Mouse (Mus musculus): ENCODE measurements around the gene Gm37240. TPM values are rescaled to one million over a fixed set of nuclear protein-coding genes. Genes with fewer than 3 reads are reported as not detected.

The Gm37240 gene
- total RNA-seq, 1 experiment = 1.2 TPM

- no peak overlapping the region for H3K9ac ChIP-seq (ENCODE audit: insufficient read depth, low read depth, low read length, poor library complexity, severe bottlenecking)
- no peak overlapping the region for H3K4me3 ChIP-seq (ENCODE audit: insufficient read depth in 1 of 2, low read depth in 1 of 2, low read length in 2 of 2, poor library complexity in 1 of 2, severe bottlenecking in 1 of 2)
- H3K4me1 ChIP-seq (ENCODE audit: control insufficient read depth in 2 of 2, insufficient read depth in 2 of 2, low read length in 2 of 2, poor library complexity in 1 of 2) = peaks cover 5 to 7% of the 10 kb centered on the region in 2 experiments; a peak in 2 of 4 replicates
- no peak for DNase-seq (ENCODE audit: low read depth, low spot score)
- in situ Hi-C loops (cut with MboI; ENCODE audit: low sequenced_read_pairs in 2 of 2, unreplicated experiment in 2 of 2) = no loop called here
- no peaks in the 10 kb centered on the region for H3K36me3 ChIP-seq (ENCODE audit: control insufficient read depth, insufficient read depth, low read length, poor library complexity, severe bottlenecking)
- H3K9me3 ChIP-seq (ENCODE audit: control insufficient read depth, insufficient read depth, low read depth, low read length) = no peaks in the 10 kb centered on the region
- no peak overlapping the region for H3K27ac ChIP-seq (ENCODE audit: insufficient read depth, low read depth, low read length, poor library complexity, severe bottlenecking)
- TF ChIP-seq HCFC1 (IDR thresholded peaks at IDR 0.05; ENCODE audit: borderline replicate concordance, insufficient read depth, low read length) (no peak), ZC3H11A (IDR thresholded peaks at IDR 0.05; ENCODE audit: borderline replicate concordance, low read depth, low read length) (no peak), MAFK (IDR thresholded peaks at IDR 0.05; ENCODE audit: insufficient read depth, low read depth, low read length) (no peak), CHD2 (IDR thresholded peaks at IDR 0.05; ENCODE audit: low read depth, low read length) (no peak), ZNF384 (IDR thresholded peaks at IDR 0.05; ENCODE audit: low read depth, low read length) (no peak)
Observed at GRCm38 (mm10) chr3:84735716-84736115, 1151.6 kb downstream of the Gm37240 start.

GRCm38 (mm10) chr3:84732516-84732915 lies 1154.8 kb downstream of the Gm37240 start:
- no peak overlapping the region for H3K9ac ChIP-seq (ENCODE audit: insufficient read depth, low read depth, low read length, poor library complexity, severe bottlenecking)
- no peaks in the 10 kb centered on the region for H3K9me3 ChIP-seq (ENCODE audit: control insufficient read depth, insufficient read depth, low read depth, low read length)
- H3K27ac ChIP-seq (ENCODE audit: insufficient read depth, low read depth, low read length, poor library complexity, severe bottlenecking) = no peak overlapping the region
- H3K36me3 ChIP-seq (ENCODE audit: control insufficient read depth, insufficient read depth, low read length, poor library complexity, severe bottlenecking) = no peaks in the 10 kb centered on the region
- TF ChIP-seq MAFK (IDR thresholded peaks at IDR 0.05; ENCODE audit: insufficient read depth, low read depth, low read length) (no peak), CHD2 (IDR thresholded peaks at IDR 0.05; ENCODE audit: low read depth, low read length) (no peak), ZNF384 (IDR thresholded peaks at IDR 0.05; ENCODE audit: low read depth, low read length) (no peak), HCFC1 (IDR thresholded peaks at IDR 0.05; ENCODE audit: borderline replicate concordance, insufficient read depth, low read length) (no peak), ZC3H11A (IDR thresholded peaks at IDR 0.05; ENCODE audit: borderline replicate concordance, low read depth, low read length) (no peak)
- peaks cover 5 to 7% of the 10 kb centered on the region in 2 experiments; a peak in 2 of 4 replicates for H3K4me1 ChIP-seq (ENCODE audit: control insufficient read depth in 2 of 2, insufficient read depth in 2 of 2, low read length in 2 of 2, poor library complexity in 1 of 2)
- in situ Hi-C loops (cut with MboI; ENCODE audit: low sequenced_read_pairs in 2 of 2, unreplicated experiment in 2 of 2) = no loop called here
- H3K4me3 ChIP-seq (ENCODE audit: insufficient read depth in 1 of 2, low read depth in 1 of 2, low read length in 2 of 2, poor library complexity in 1 of 2, severe bottlenecking in 1 of 2) = no peak overlapping the region
- no peak for DNase-seq (ENCODE audit: low read depth, low spot score)

DNA sequence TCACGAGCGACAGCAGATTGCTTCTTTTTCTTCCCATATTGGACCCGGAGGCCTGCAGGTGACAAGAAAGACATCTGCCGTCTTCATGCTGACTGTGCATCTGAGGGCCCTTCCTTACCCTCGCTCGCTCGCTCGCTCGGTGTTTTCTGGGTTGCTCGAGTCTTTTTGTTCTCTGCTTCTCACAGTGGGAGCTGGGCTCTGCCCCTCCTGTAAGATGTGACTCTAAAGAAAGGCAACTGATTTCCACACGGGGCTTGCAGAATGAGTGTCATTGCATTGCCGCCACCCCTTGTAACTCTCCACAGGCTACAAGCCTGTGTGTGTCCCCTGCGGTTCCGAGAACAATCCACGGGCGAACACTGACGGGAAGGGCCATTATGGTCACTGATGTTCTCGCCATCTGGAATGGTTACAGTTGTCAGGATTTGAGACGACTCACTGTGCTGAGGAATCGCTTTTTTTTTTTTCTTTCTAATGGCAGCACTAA lies 1155.3 kb downstream of the Gm37240 start:
- H3K27ac ChIP-seq (ENCODE audit: insufficient read depth, low read depth, low read length, poor library complexity, severe bottlenecking) = no peak overlapping the region
- TF ChIP-seq CHD2 (IDR thresholded peaks at IDR 0.05; ENCODE audit: low read depth, low read length) = no peak
- TF ChIP-seq ZC3H11A (IDR thresholded peaks at IDR 0.05; ENCODE audit: borderline replicate concordance, low read depth, low read length) = no peak
- peak; percentile 78 for TF ChIP-seq ZNF384 (IDR thresholded peaks at IDR 0.05; ENCODE audit: low read depth, low read length)
- no peak for TF ChIP-seq HCFC1 (IDR thresholded peaks at IDR 0.05; ENCODE audit: borderline replicate concordance, insufficient read depth, low read length)
- TF ChIP-seq MAFK (IDR thresholded peaks at IDR 0.05; ENCODE audit: insufficient read depth, low read depth, low read length) = peak; percentile 51; the same call in 1 of the 2 replicates
- no peak overlapping the region for H3K9ac ChIP-seq (ENCODE audit: insufficient read depth, low read depth, low read length, poor library complexity, severe bottlenecking)
- in situ Hi-C loops (cut with MboI; ENCODE audit: low sequenced_read_pairs in 2 of 2, unreplicated experiment in 2 of 2) = no loop called here
- H3K4me1 ChIP-seq (ENCODE audit: control insufficient read depth in 2 of 2, insufficient read depth in 2 of 2, low read length in 2 of 2, poor library complexity in 1 of 2) = peaks cover 5 to 7% of the 10 kb centered on the region in 2 experiments; a peak in 2 of 4 replicates
- H3K9me3 ChIP-seq (ENCODE audit: control insufficient read depth, insufficient read depth, low read depth, low read length) = no peaks in the 10 kb centered on the region
- H3K4me3 ChIP-seq (ENCODE audit: insufficient read depth in 1 of 2, low read depth in 1 of 2, low read length in 2 of 2, poor library complexity in 1 of 2, severe bottlenecking in 1 of 2) = no peak overlapping the region
- DNase-seq (ENCODE audit: low read depth, low spot score) = no peak
- no peaks in the 10 kb centered on the region for H3K36me3 ChIP-seq (ENCODE audit: control insufficient read depth, insufficient read depth, low read length, poor library complexity, severe bottlenecking)

- H3K9ac ChIP-seq (ENCODE audit: insufficient read depth, low read depth, low read length, poor library complexity, severe bottlenecking) = no peak overlapping the region
- in situ Hi-C loops (cut with MboI; ENCODE audit: low sequenced_read_pairs in 2 of 2, unreplicated experiment in 2 of 2) = no loop called here
- no peak for TF ChIP-seq ZNF384 (IDR thresholded peaks at IDR 0.05; ENCODE audit: low read depth, low read length)
- TF ChIP-seq MAFK (IDR thresholded peaks at IDR 0.05; ENCODE audit: insufficient read depth, low read depth, low read length) = no peak
- TF ChIP-seq CHD2 (IDR thresholded peaks at IDR 0.05; ENCODE audit: low read depth, low read length) = no peak
Observed at GRCm38 (mm10) chr3:84731403-84732015, 1155.8 kb downstream of the Gm37240 start.

More at GRCm38 (mm10) chr3:84731403-84732015, 1155.8 kb downstream of the Gm37240 start:
- no peaks in the 10 kb centered on the region for H3K36me3 ChIP-seq (ENCODE audit: control insufficient read depth, insufficient read depth, low read length, poor library complexity, severe bottlenecking)
- no peaks in the 10 kb centered on the region for H3K9me3 ChIP-seq (ENCODE audit: control insufficient read depth, insufficient read depth, low read depth, low read length)
- peaks cover 5 to 7% of the 10 kb centered on the region in 2 experiments; a peak in 2 of 4 replicates for H3K4me1 ChIP-seq (ENCODE audit: control insufficient read depth in 2 of 2, insufficient read depth in 2 of 2, low read length in 2 of 2, poor library complexity in 1 of 2)
- no peak overlapping the region for H3K4me3 ChIP-seq (ENCODE audit: insufficient read depth in 1 of 2, low read depth in 1 of 2, low read length in 2 of 2, poor library complexity in 1 of 2, severe bottlenecking in 1 of 2)
- no peak overlapping the region for H3K27ac ChIP-seq (ENCODE audit: insufficient read depth, low read depth, low read length, poor library complexity, severe bottlenecking)
- no peak for DNase-seq (ENCODE audit: low read depth, low spot score)

Measured in ES-E14 (cell line).